Mouse (Mus musculus): Measurements from ENCODE around the gene Scamp4. TPM values are rescaled to one million over a fixed set of nuclear protein-coding genes. Genes with fewer than 3 reads are reported as not detected.

Gene Scamp4
- polyA plus RNA-seq, 1 experiment from 2014 or later = 108 TPM

GRCm38 (mm10) chr10:80570419-80570818, 32.3 kb upstream of the Scamp4 start:
- no peak overlapping the region for H3K4me3 ChIP-seq (replicated peaks)
- H3K9me3 ChIP-seq (replicated peaks) = no peaks in the 10 kb centered on the region
- no peak overlapping the region for H3K4me2 ChIP-seq (replicated peaks)
- no peak overlapping the region for H3K9ac ChIP-seq
- ATAC-seq (ENCODE audit: insufficient number of reproducible peaks, low FRiP score, low TSS enrichment, low read depth) = no peak
- H3K36me3 ChIP-seq = peaks cover 12% of the 10 kb centered on the region; the same call in 1 of the 2 replicates
- peaks cover 66% of the 10 kb centered on the region for H3K4me1 ChIP-seq
- H3K27me3 ChIP-seq = no peaks in the 10 kb centered on the region
- WGBS = 87% methylated on average over 10 of the region's 10 CpGs
- no peak overlapping the region; the same call in 1 of the 2 replicates for H3K27ac ChIP-seq (replicated peaks)

DNA sequence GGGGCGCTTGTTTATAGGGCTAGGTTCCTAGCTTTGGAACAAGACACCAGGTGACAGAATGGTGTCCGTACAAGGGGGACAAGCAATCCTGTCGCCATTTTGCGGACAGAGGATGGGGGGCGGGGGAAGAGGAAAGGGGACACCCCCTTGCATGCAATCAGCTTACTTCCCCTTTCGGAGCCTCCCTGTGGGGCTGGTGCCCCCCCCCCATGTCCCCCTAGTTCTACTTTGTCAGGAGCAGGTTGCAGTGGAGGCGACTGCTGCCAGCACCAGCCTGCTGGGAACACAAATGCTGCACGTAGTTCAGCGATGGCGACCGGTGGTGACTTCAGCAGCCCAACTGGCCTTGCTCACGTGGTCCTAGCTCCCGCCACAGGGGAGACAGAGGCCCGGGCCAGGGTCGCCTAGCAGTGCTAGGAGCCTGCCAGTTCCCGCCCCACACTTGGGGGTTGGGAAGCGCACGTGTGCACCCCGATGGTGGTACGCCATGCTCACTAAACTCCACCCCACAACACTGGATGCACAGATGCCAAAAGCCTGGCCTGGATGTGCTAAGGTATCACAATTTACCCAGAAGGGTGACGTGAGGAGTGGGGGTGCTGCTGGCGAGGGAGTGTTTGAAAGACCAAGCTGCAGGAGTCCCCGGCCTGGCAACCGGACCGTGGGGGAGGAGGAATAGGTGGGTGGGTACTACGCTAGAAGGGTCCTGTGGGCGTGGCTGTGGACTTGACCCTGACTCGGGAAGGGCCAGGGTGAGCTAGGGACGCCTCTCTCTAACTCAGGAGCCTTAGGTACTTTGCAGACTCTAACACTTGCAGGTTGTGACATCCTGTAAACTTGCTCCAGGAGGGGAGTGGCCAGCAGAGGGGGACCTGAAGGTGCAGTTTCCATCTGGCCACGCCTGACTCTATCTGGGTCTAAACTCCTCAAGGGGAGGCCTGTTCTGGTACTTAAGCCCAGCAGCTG, 31.5 kb upstream of the Scamp4 start:
- ATAC-seq (ENCODE audit: insufficient number of reproducible peaks, low FRiP score, low TSS enrichment, low read depth) = no peak
- 23% methylated on average over 30 of the region's 30 CpGs for WGBS

GRCm38 (mm10) chr10:80572477-80572876, 30.2 kb upstream of the Scamp4 start:
- H3K27me3 ChIP-seq = no peaks in the 10 kb centered on the region
- H3K4me1 ChIP-seq = peaks cover 63% of the 10 kb centered on the region
- H3K9me3 ChIP-seq (replicated peaks) = no peaks in the 10 kb centered on the region
- peaks cover 8% of the 10 kb centered on the region; the same call in 1 of the 2 replicates for H3K36me3 ChIP-seq
- no peak overlapping the region for H3K4me2 ChIP-seq (replicated peaks)
- 64% methylated on average over 2 of the region's 2 CpGs for WGBS
- no peak overlapping the region for H3K9ac ChIP-seq
- H3K4me3 ChIP-seq (replicated peaks) = no peak overlapping the region
- ATAC-seq (ENCODE audit: insufficient number of reproducible peaks, low FRiP score, low TSS enrichment, low read depth) = no peak
- no peak overlapping the region for H3K27ac ChIP-seq (replicated peaks)

More for the DNA sequence above, 31.5 kb upstream of the Scamp4 start:
- Histone ChIP-seq H3K4me3 (replicated peaks) (peak overlapping the region; percentile 19), H3K9ac (no peak overlapping the region), H3K36me3 (peaks cover 8% of the 10 kb centered on the region; the same call in 1 of the 2 replicates), H3K4me2 (replicated peaks) (peak overlapping the region; percentile 37), H3K27me3 (no peaks in the 10 kb centered on the region), H3K4me1 (peaks cover 71% of the 10 kb centered on the region), H3K27ac (replicated peaks) (peak overlapping the region; percentile 4; the same call in 1 of the 2 replicates), H3K9me3 (replicated peaks) (no peaks in the 10 kb centered on the region)

DNA sequence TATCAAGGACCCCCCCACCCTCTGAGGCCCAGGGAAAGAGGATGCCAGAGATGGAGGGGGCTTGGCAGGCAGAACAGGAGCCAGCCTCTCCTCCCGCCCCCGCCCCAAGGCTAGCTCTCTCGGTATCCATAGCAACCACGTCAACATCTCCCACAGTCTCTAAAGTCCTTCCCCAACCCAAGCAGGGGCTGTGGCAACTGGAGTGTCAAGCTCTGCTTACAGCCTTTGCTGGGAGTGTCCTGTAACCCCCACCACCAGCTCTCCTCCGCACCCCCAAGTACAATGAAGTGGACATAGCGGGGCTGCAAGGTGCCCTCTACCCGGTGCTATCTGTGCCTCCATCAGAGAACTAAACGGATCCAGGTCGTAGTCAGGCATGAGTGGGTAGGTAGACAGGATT, 28.7 kb upstream of the Scamp4 start:
- no peak overlapping the region for H3K4me3 ChIP-seq (replicated peaks)
- WGBS = 60% methylated on average over 9 of the region's 9 CpGs
- no peak overlapping the region for H3K4me2 ChIP-seq (replicated peaks)
- H3K36me3 ChIP-seq = no peaks in the 10 kb centered on the region
- H3K9ac ChIP-seq = no peak overlapping the region
- ATAC-seq (ENCODE audit: insufficient number of reproducible peaks, low FRiP score, low TSS enrichment, low read depth) = no peak
- H3K4me1 ChIP-seq = peaks cover 74% of the 10 kb centered on the region
- H3K9me3 ChIP-seq (replicated peaks) = no peaks in the 10 kb centered on the region
- H3K27me3 ChIP-seq = no peaks in the 10 kb centered on the region
- no peak overlapping the region for H3K27ac ChIP-seq (replicated peaks)

DNA sequence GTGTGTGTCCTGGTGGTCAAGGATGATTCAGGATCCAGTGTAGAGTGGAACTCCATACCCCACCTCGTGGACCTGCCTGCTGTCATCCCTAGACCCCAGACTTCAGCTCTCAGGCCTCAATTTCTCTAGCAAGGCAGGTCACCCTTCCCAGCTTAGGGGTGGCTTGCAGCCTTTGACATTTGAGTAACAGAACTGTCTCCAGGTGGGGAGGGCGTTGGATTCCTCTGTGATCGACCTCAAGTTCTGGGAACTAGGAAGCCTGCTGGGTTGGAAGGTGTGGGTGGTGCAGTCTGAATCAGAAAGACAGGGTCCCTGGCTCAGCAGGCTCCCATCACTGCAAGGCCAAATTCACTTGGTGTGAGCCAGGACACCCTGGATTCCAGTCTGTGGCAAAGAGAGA, 27.8 kb upstream of the Scamp4 start:
- H3K36me3 ChIP-seq = no peaks in the 10 kb centered on the region
- H3K27me3 ChIP-seq = no peaks in the 10 kb centered on the region
- no peak overlapping the region for H3K27ac ChIP-seq (replicated peaks)
- no peaks in the 10 kb centered on the region for H3K9me3 ChIP-seq (replicated peaks)
- no peak overlapping the region for H3K9ac ChIP-seq
- H3K4me1 ChIP-seq = peaks cover 76% of the 10 kb centered on the region
- peak overlapping the region; percentile 94; the same call in 1 of the 2 replicates for H3K4me2 ChIP-seq (replicated peaks)
- no peak for ATAC-seq (ENCODE audit: insufficient number of reproducible peaks, low FRiP score, low TSS enrichment, low read depth)
- 67% methylated on average over 3 of the region's 3 CpGs for WGBS
- H3K4me3 ChIP-seq (replicated peaks) = peak overlapping the region; percentile 85; the same call in 1 of the 2 replicates

GRCm38 (mm10) chr10:80575925-80576324, 26.7 kb upstream of the Scamp4 start:
- Histone ChIP-seq H3K4me2 (replicated peaks) (peak overlapping the region; percentile 94), H3K27ac (replicated peaks) (no peak overlapping the region), H3K36me3 (no peaks in the 10 kb centered on the region), H3K27me3 (no peaks in the 10 kb centered on the region), H3K9me3 (replicated peaks) (no peaks in the 10 kb centered on the region), H3K9ac (peak overlapping the region; percentile 65), H3K4me3 (replicated peaks) (peak overlapping the region; percentile 85), H3K4me1 (peaks cover 66% of the 10 kb centered on the region)
- 11% methylated on average over 17 of the region's 17 CpGs for WGBS
- no peak for ATAC-seq (ENCODE audit: insufficient number of reproducible peaks, low FRiP score, low TSS enrichment, low read depth)

DNA sequence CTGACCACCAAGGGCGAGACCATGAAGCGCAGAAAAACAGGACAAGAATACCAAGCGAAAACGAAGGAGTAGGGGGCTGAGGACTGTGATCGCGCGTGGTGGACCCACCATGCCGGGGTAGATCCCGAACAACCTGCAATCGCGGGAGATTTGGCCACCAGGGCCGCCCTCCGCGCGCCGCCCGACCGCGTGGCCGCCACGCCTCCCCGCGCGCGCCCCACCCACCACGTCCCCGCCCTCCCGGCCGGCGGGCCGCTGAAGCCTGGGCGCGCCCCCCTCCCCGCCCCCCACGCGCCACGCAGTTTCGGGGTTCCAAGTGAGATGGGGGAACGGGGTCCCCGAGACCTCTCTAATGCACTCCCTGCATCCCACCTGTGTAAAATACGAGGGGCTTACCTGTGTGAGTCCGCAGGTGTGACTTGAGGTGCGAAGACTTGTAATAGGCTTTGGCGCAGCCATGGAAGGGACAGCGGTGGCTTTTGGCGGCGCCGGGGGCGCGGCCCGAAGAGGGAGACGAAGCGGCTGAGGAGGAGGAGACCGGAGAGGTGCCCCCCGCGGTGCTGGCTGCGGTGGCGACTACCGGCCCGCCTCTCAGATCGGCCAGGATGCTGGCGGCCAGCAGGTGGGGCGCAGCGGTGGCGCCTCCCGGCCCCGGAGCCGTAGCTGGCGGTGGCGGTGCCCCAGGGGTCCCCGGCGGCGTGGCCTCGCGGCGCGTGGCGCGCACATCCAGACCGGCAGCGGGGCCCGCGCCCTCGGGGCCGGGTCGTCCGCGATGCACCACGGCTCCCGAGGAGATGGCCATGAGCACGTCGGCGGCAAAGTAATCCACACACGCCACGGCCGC, 26.1 kb upstream of the Scamp4 start:
- H3K9me3 ChIP-seq (replicated peaks) = no peaks in the 10 kb centered on the region

DNA sequence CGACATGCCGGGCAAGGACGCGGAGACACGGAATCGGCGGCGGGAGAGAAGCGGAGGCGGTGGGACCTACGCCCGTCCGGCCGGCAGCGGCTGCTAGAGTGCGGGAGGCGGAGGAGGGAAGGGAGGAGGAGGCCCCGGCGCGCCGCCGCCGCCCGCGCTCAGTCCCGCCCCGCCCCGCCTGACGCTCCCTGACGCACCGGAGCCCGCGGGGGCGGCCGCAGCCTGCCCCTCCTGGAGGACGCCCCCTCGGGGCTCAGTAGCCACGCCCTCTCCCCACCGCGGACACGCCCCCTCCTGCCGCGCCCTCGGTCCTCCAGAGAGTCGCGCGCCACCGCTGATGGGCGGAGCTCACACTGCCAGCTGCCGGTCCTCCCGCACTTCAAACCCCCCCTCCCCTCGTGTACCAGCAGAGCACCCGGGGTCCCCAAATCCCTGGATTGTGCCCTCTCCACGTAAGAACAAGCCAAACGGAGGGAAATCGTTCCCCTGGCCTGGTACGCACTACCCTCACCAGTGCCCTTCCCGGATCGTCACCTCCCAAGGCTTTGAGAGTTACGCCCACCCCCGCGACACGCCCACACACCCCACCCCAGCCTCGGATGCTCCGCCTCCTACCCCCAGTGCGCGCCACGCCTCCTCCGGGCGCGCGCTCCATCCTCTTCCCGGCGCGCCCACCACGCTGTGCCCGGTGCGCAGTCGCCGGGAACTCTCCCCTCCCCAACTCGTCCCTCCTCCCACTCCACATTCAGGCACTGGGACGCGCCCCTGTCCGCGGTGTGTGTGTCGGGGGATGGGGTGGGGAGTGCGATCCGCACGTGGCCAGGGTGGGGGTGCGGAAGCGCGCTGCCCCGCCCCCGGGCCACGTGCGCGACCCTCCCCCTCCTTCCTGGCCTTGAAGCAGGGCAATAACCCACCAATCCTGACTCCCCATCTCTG, 25.2 kb upstream of the Scamp4 start, which contains the start of gene Klf16:
Klf16 (minus strand) TSS at position 127 of the 936 bp plus-strand sequence.
- H3K27ac ChIP-seq (replicated peaks) = peak within 1 kb of the TSS; percentile 96
- H3K9me3 ChIP-seq (replicated peaks) = no peaks in the 10 kb centered on the region
- under 1% methylated on average over 83 of the region's 97 CpGs for WGBS
- peak within 1 kb of the TSS; percentile 94 for H3K4me2 ChIP-seq (replicated peaks)
- H3K9ac ChIP-seq = peak within 1 kb of the TSS; percentile 65
- H3K36me3 ChIP-seq = peaks cover 4% of the 10 kb centered on the region; the same call in 1 of the 2 replicates
- H3K4me1 ChIP-seq = peaks cover 50% of the 10 kb centered on the region
- ATAC-seq (ENCODE audit: insufficient number of reproducible peaks, low FRiP score, low TSS enrichment, low read depth) = peak; percentile 84
- H3K27me3 ChIP-seq = no peaks in the 10 kb centered on the region
- peak within 1 kb of the TSS; percentile 85 for H3K4me3 ChIP-seq (replicated peaks)

More for the DNA sequence above, 26.1 kb upstream of the Scamp4 start:
- WGBS = under 1% methylated on average over 87 of the region's 96 CpGs
- Histone ChIP-seq H3K4me3 (replicated peaks) (peak overlapping the region; percentile 85), H3K9ac (peak overlapping the region; percentile 65), H3K4me1 (peaks cover 59% of the 10 kb centered on the region), H3K36me3 (peaks cover 3% of the 10 kb centered on the region; the same call in 1 of the 2 replicates), H3K4me2 (replicated peaks) (peak overlapping the region; percentile 94), H3K27ac (replicated peaks) (peak overlapping the region; percentile 96), H3K27me3 (no peaks in the 10 kb centered on the region)
- ATAC-seq (ENCODE audit: insufficient number of reproducible peaks, low FRiP score, low TSS enrichment, low read depth) = no peak; the same call in 1 of the 2 replicates

- ATAC-seq (ENCODE audit: insufficient number of reproducible peaks, low FRiP score, low TSS enrichment, low read depth) = 0 out of 2 replicates have a peak, but pooled peaks have one; percentile 25
These were observed 24.4 kb upstream of the Scamp4 start for GRCm38 (mm10) chr10:80578131-80578750.

DNA sequence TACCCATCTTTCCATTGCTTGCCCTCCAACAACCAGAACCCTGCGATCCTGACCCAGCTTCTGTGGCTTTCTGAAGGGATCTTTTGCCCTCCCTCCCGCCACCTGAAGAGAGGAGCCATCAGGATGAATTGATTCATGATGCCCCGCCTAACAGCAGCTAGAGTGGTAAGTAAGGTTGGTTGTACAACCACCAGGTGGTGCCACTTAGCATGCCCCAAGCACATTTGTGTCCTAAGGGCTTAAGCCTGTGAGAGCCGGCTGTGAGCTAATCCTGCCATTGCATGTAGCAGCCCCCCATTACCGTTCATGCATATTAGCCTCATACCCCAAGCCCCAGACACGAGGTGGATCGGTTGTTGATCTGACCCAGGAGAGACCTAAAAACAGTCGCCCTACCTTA, 23.8 kb upstream of the Scamp4 start:
- Histone ChIP-seq H3K9me3 (replicated peaks) (no peaks in the 10 kb centered on the region), H3K4me1 (peaks cover 43% of the 10 kb centered on the region), H3K27me3 (no peaks in the 10 kb centered on the region), H3K4me3 (replicated peaks) (peak overlapping the region; percentile 85), H3K9ac (no peak overlapping the region), H3K36me3 (peaks cover 15% of the 10 kb centered on the region), H3K27ac (replicated peaks) (peak overlapping the region; percentile 96), H3K4me2 (replicated peaks) (peak overlapping the region; percentile 94)
- WGBS = 4% methylated on average over 8 of the region's 8 CpGs
- no peak for ATAC-seq (ENCODE audit: insufficient number of reproducible peaks, low FRiP score, low TSS enrichment, low read depth)

More at GRCm38 (mm10) chr10:80578131-80578750, 24.4 kb upstream of the Scamp4 start:
- peak overlapping the region; percentile 85 for H3K4me3 ChIP-seq (replicated peaks)
- peak overlapping the region; percentile 96 for H3K27ac ChIP-seq (replicated peaks)
- no peaks in the 10 kb centered on the region for H3K9me3 ChIP-seq (replicated peaks)
- H3K4me1 ChIP-seq = peaks cover 49% of the 10 kb centered on the region
- H3K36me3 ChIP-seq = peaks cover 9% of the 10 kb centered on the region
- peak overlapping the region; percentile 29 for H3K9ac ChIP-seq
- under 1% methylated on average over 29 of the region's 29 CpGs for WGBS
- no peaks in the 10 kb centered on the region for H3K27me3 ChIP-seq
- peak overlapping the region; percentile 94 for H3K4me2 ChIP-seq (replicated peaks)
